ENCODE assay signal across 14 mouse cellular contexts in genomic region chr12:32168751-32169150, GRCm38 (mm10). TPM values are rescaled to one million over a fixed set of nuclear protein-coding genes. Genes with fewer than 3 reads are reported as not detected.
DNase-seq lines count a peak whose midpoint lies in the region; ATAC-seq and TF ChIP-seq lines count a peak whose summit lies in the region.
"Had no signal": no experiment of that assay in that cellular context is flagged by ENCODE, and none has a peak within 500 bp of the region (broad histone marks: within the 10 kb centered on the region; RNA-seq: fewer than 3 reads in every experiment).

No protein-coding gene starts in this region.

- H3K27ac ChIP-seq in spleen, adult 2 months (ENCODE audit: insufficient read depth, low read length): peak overlapping the region; percentile 52; the same call in 1 of the 2 replicates
- no peak overlapping the region for H3K27ac ChIP-seq in liver, embryonic 11.5 days (ENCODE audit: low read depth, low read length)
- no peak overlapping the region for H3K27ac ChIP-seq in midbrain, embryonic 14.5 days (replicated peaks; ENCODE audit: low read depth, low read length)
- H3K27ac ChIP-seq: embryonic facial prominence, embryonic 10.5 days; heart, embryonic 13.5 days; liver, embryonic 13.5 days; midbrain, embryonic 10.5 days had no signal

- H3K36me3 ChIP-seq in spleen, adult 2 months (ENCODE audit: control insufficient read depth, insufficient read depth, low read length): peaks cover 1% of the 10 kb centered on the region
- H3K36me3 ChIP-seq in liver, embryonic 11.5 days (ENCODE audit: control insufficient read depth, insufficient read depth, low read length): no peaks in the 10 kb centered on the region
- H3K36me3 ChIP-seq in midbrain, embryonic 14.5 days (ENCODE audit: control insufficient read depth, insufficient read depth, low read length): no peaks in the 10 kb centered on the region
- H3K36me3 ChIP-seq: embryonic facial prominence, embryonic 10.5 days; heart, embryonic 13.5 days; liver, embryonic 13.5 days; midbrain, embryonic 10.5 days had no signal

- TF ChIP-seq POLR2A in spleen, adult 2 months (IDR thresholded peaks at IDR 0.05; ENCODE audit: low read depth, low read length): no peak

- H3K9me3 ChIP-seq in liver, embryonic 11.5 days (ENCODE audit: control insufficient read depth, low read length): no peaks in the 10 kb centered on the region
- H3K9me3 ChIP-seq in midbrain, embryonic 14.5 days (ENCODE audit: control insufficient read depth, low read length): no peaks in the 10 kb centered on the region
- H3K9me3 ChIP-seq: embryonic facial prominence, embryonic 10.5 days; heart, embryonic 13.5 days; liver, embryonic 13.5 days; midbrain, embryonic 10.5 days had no signal

- peak; percentile 92 to 93 for ATAC-seq in hematopoietic stem cell, adult 5-6 weeks (replicated peaks in 1 of 2; ENCODE audit: insufficient read depth in 1 of 2, low FRiP score in 2 of 2, low TSS enrichment in 1 of 2, low read depth in 1 of 2, poor library complexity in 2 of 2, severe bottlenecking in 2 of 2)
- no peak for ATAC-seq in liver, embryonic 11.5 days (replicated peaks; ENCODE audit: low FRiP score)
- ATAC-seq in midbrain, embryonic 14.5 days (ENCODE audit: low FRiP score, low TSS enrichment): no peak

- H3K4me1 ChIP-seq in spleen, adult 2 months (ENCODE audit: control insufficient read depth, insufficient read depth, insufficient read length): peaks cover 10% of the 10 kb centered on the region; the same call in 1 of the 2 replicates
- no peaks in the 10 kb centered on the region for H3K4me1 ChIP-seq in liver, embryonic 11.5 days (replicated peaks; ENCODE audit: control insufficient read depth, insufficient read depth, low read length)
- H3K4me1 ChIP-seq in midbrain, embryonic 14.5 days (ENCODE audit: control insufficient read depth, insufficient read depth, low read length): no peaks in the 10 kb centered on the region
- H3K4me1 ChIP-seq: heart, embryonic 13.5 days; liver, embryonic 13.5 days had no signal

- intact Hi-C loops in gastrocnemius, postnatal 36 days (cut with DNase I): no loop called here

- no peak overlapping the region for H3K9ac ChIP-seq in liver, embryonic 11.5 days (ENCODE audit: low read depth, low read length)
- no peak overlapping the region for H3K9ac ChIP-seq in midbrain, embryonic 14.5 days (replicated peaks; ENCODE audit: low read length)
- H3K9ac ChIP-seq: heart, embryonic 13.5 days; liver, embryonic 13.5 days had no signal

- H3K27me3 ChIP-seq in spleen, adult 2 months (ENCODE audit: control insufficient read depth, insufficient read depth, low read length): no peaks in the 10 kb centered on the region
- no peaks in the 10 kb centered on the region for H3K27me3 ChIP-seq in liver, embryonic 11.5 days (replicated peaks; ENCODE audit: control insufficient read depth, insufficient read depth, low read length)
- H3K27me3 ChIP-seq in midbrain, embryonic 14.5 days (ENCODE audit: control insufficient read depth, insufficient read depth, low read length): no peaks in the 10 kb centered on the region

- under 1% methylated on average over 3 of the region's 3 CpGs for WGBS in spleen, adult 2 months
- WGBS in liver, embryonic 11.5 days: 20% methylated on average over 3 of the region's 3 CpGs
- WGBS in midbrain, embryonic 14.5 days: 44% methylated on average over 3 of the region's 3 CpGs

- H3K4me3 ChIP-seq in spleen, adult 2 months (ENCODE audit: extremely low read depth, insufficient read depth, insufficient read length): no peak overlapping the region
- no peak overlapping the region for H3K4me3 ChIP-seq in liver, embryonic 11.5 days (ENCODE audit: low read depth, low read length)
- H3K4me3 ChIP-seq in midbrain, embryonic 14.5 days (replicated peaks; ENCODE audit: low read depth, low read length): no peak overlapping the region
- H3K4me3 ChIP-seq: embryonic facial prominence, embryonic 10.5 days; heart, embryonic 13.5 days; liver, embryonic 13.5 days; midbrain, embryonic 10.5 days had no signal

- no peak overlapping the region for H3K4me2 ChIP-seq in liver, embryonic 11.5 days
- H3K4me2 ChIP-seq in midbrain, embryonic 14.5 days (ENCODE audit: low read length): no peak overlapping the region
- H3K4me2 ChIP-seq: heart, embryonic 13.5 days; liver, embryonic 13.5 days had no signal

- TF ChIP-seq CTCF in spleen, adult 2 months (IDR thresholded peaks at IDR 0.05; ENCODE audit: extremely low read depth, insufficient read depth, insufficient read length, insufficient replicate concordance): no peak

- DNase-seq in B cell, adult 2 months: peak; percentile 23 to 34
- peak; percentile 30 to 50 for DNase-seq in CD8-positive naive resting alpha-beta T cell, adult 2 months (ENCODE audit: low read depth in 2 of 2, low spot score in 2 of 2)
- DNase-seq in spleen, adult 2 months (ENCODE audit: low read depth in 1 of 2, low spot score in 2 of 2): peak; percentile 40 to 49
- DNase-seq in liver, embryonic 11.5 days (ENCODE audit: low spot score): no peak
- DNase-seq in gastrocnemius, postnatal 36 days: no peak
- no peak for DNase-seq in midbrain, embryonic 14.5 days
- no peak for DNase-seq in Muller cell, postnatal 12 days (ENCODE audit: inconsistent ontology term)
- DNase-seq: gastrocnemius, postnatal 14 days; liver, embryonic 13.5 days; right cerebral cortex, adult 18-20 months had no signal

RNA-seq across cellular contexts. Expression of gene Pik3cg, which starts 39.7 kb away (rescaled TPM):
- total RNA-seq in hematopoietic stem cell, adult 5-6 weeks (2017): 53.0 and 68.8 TPM in 2 replicates
- polyA plus RNA-seq in spleen, adult 2 months (2012; rRNA removed): 14.3 and 19.5 TPM in 2 replicates
- polyA plus RNA-seq in liver, embryonic 11.5 days (2014; fragmentation: Nextera tagmentation; extraction: Ambion mirVana): 6.8 and 7.2 TPM in 2 replicates
- total RNA-seq in gastrocnemius, postnatal 36 days (2021): under 1 TPM; 0.56 to 0.79 TPM
- polyA plus RNA-seq in midbrain, embryonic 14.5 days (2014; fragmentation: Nextera tagmentation; extraction: Ambion mirVana): 0.40 and 1.5 TPM in 2 replicates

Comparison
In these comparisons a context has a peak if more than half of its experiments do, and no peak if none do; other contexts are left out.
1. DNase-seq: peak in B cell, adult 2 months (2 of 2), CD8-positive naive resting alpha-beta T cell, adult 2 months (2 of 2) and spleen, adult 2 months (2 of 2); none in liver, embryonic 11.5 days (single experiment), gastrocnemius, postnatal 36 days (0 of 2), midbrain, embryonic 14.5 days (single experiment) and Muller cell, postnatal 12 days (single experiment).
2. ATAC-seq: peak in hematopoietic stem cell, adult 5-6 weeks (2 of 2); none in liver, embryonic 11.5 days (single experiment) and midbrain, embryonic 14.5 days (single experiment).